Mouse (Mus musculus) cerebellum, adult (tissue): Measurements from ENCODE around the gene Tcl1.
"Not testable (repeated sequence)": the region's sequence is repeated elsewhere in the genome, so short reads cannot be mapped to it uniquely, and the experiment has no call there.

Source experiments
- ATAC-seq: cut with Nextera tagmentation; 2 replicates; pipeline ENCODE4 v1.9.2; 2017; ENCODE audit warnings: mild to moderate bottlenecking, moderate library complexity, mixed read lengths; ENCODE audit not compliant: insufficient number of reproducible peaks, low FRiP score, low TSS enrichment

Tcl1 gene

DNA sequence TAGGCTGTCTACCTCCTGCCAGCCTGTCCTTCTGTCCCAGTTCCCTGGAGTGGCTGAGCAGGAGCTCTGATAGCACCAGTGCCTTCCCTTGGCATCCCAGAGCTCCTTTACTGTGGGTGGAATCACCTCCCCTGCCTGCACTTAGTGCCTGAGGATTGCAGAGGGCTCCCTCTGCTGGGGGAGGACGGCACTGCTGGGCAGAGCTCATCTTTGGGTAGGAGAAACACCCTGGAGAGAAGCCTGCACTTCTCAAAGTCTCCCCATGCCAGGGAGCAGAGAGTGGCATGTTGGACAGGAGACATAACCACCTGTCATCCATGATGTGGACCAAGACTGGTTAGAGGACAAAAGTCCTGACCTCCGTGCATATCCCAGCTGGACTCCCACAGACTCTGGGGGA, 33.6 kb downstream of the Tcl1 start:
- ATAC-seq: peak; percentile 20; the same call in 1 of the 2 replicates

GRCm38 (mm10) chr12:105181040-105181644, 41.5 kb downstream of the Tcl1 start:
- ATAC-seq: not testable (repeated sequence)

- ATAC-seq: not testable (repeated sequence)
Measured at GRCm38 (mm10) chr12:105176044-105176443, 46.5 kb downstream of the Tcl1 start, which contains the start of gene Tcl1b5. Gene Tcl1b5, plus strand, starts transcription at chr12:105176344.

GRCm38 (mm10) chr12:105174318-105174717, 48.3 kb downstream of the Tcl1 start:
- ATAC-seq: not testable (repeated sequence)

DNA sequence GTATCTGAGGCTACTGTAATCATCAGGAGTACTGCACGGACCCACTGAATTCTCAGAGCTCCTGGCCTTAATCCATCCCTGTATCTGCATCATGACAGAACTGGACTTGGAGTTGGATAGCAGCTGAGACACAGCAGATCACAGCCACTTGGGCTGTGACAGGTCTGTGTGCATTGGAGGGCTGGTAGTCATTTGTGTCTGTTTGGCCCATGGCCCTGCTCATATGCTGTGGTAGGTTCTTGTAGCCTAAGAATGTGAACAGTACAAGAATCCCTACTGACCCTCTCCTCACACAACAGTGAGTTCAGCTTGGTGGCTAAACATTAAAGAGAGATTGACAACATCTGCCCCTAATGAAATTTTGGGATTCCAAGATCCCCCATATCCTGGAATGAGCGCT, 49.2 kb downstream of the Tcl1 start:
- ATAC-seq: no peak
